Mouse (Mus musculus): ENCODE data around the gene Gpr87.

- TF ChIP-seq POLR2A (IDR thresholded peaks at IDR 0.05; ENCODE audit: borderline replicate concordance, extremely low read depth, insufficient read depth, insufficient read length, poor library complexity, severe bottlenecking) (no peak), CTCF (IDR thresholded peaks at IDR 0.05; ENCODE audit: borderline replicate concordance, extremely low read depth, insufficient read depth, insufficient read length) (no peak)
Observed at GRCm38 (mm10) chr3:59141507-59142305, 53.2 kb downstream of the Gpr87 start.

Measured in brain, embryonic 14.5 days (tissue).